Mouse (Mus musculus) lung, embryonic 15.5 days (tissue): Measurements from ENCODE around the gene Cdk5r1. TPM values are rescaled to one million over a fixed set of nuclear protein-coding genes. Genes with fewer than 3 reads are reported as not detected.

Source experiments
- ATAC-seq: fragments of 200-750 bp; cut with Nextera tagmentation; 2 replicates; pipeline ENCODE4 v1.8.0; 2017; ENCODE audit warnings: moderate number of reproducible peaks, borderline replicate concordance; ENCODE audit not compliant: low FRiP score, low TSS enrichment; ENCODE audit errors: extremely low read depth
- H3K27ac ChIP-seq: fragments of 300-500 bp; sonication (generic); 2 replicates; pipeline ENCODE4 v1.5.1; 2015; ENCODE audit warnings: moderate library complexity, mild to moderate bottlenecking, inconsistent platforms
- H3K27me3 ChIP-seq: fragments of 300-500 bp; sonication (generic); 2 replicates; pipeline ENCODE4 v1.6.1; 2015; ENCODE audit warnings: inconsistent platforms
- H3K36me3 ChIP-seq: fragments of 300-500 bp; sonication (generic); 2 replicates; pipeline ENCODE4 v1.6.1; 2015; ENCODE audit warnings: inconsistent platforms
- H3K4me1 ChIP-seq: fragments of 300-500 bp; sonication (generic); 2 replicates; pipeline ENCODE4 v1.6.1; 2015; ENCODE audit warnings: inconsistent platforms
- H3K4me2 ChIP-seq: fragments of 300-500 bp; sonication (generic); 2 replicates; pipeline ENCODE4 v1.6.1; 2015; ENCODE audit warnings: inconsistent platforms, mild to moderate bottlenecking, moderate library complexity
- H3K4me3 ChIP-seq: fragments of 300-500 bp; sonication (generic); 2 replicates; pipeline ENCODE4 v1.5.1; 2015; ENCODE audit warnings: mild to moderate bottlenecking, inconsistent platforms
- H3K9ac ChIP-seq: fragments of 300-500 bp; sonication (generic); 2 replicates; pipeline ENCODE4 v1.6.1; 2015; ENCODE audit warnings: inconsistent platforms
- H3K9me3 ChIP-seq: fragments of 300-500 bp; sonication (generic); 2 replicates; pipeline ENCODE4 v1.6.1; 2016; ENCODE audit warnings: inconsistent platforms
- WGBS: fragments of 180-500 bp; shearing (Covaris S2); methylation state at CpG from one replicate; pipeline ENCODE4 v1.1.7; 2015; 5-methylcytosine and 5-hydroxymethylcytosine counted together
- polyA plus RNA-seq: library from polyadenylated mRNA; unstranded; fragments of >200 nt; fragmentation: Nextera tagmentation; extraction: Ambion mirVana; gene quantifications from 2 replicates; pipeline ENCODE4 v1.2.1, GENCODE M21; 2015

Gene Cdk5r1
- polyA plus RNA-seq, 1 experiment from 2014 or later = 1.2 TPM

- Histone ChIP-seq H3K9me3 (no peaks in the 10 kb centered on the region), H3K4me3 (no peak overlapping the region), H3K9ac (no peak overlapping the region), H3K36me3 (no peaks in the 10 kb centered on the region), H3K27ac (no peak overlapping the region), H3K4me1 (peaks cover 13% of the 10 kb centered on the region), H3K27me3 (no peaks in the 10 kb centered on the region), H3K4me2 (no peak overlapping the region)
- ATAC-seq = no peak
- WGBS = 90% methylated on average over 6 of the region's 6 CpGs
Measured at GRCm38 (mm10) chr11:80495972-80496371, 19.1 kb downstream of the Cdk5r1 start.

GRCm38 (mm10) chr11:80496640-80497039 is 19.8 kb downstream of the Cdk5r1 start:
- Histone ChIP-seq H3K4me1 (peaks cover 11% of the 10 kb centered on the region), H3K4me3 (no peak overlapping the region), H3K9ac (no peak overlapping the region), H3K27ac (no peak overlapping the region), H3K36me3 (no peaks in the 10 kb centered on the region), H3K27me3 (no peaks in the 10 kb centered on the region), H3K4me2 (no peak overlapping the region), H3K9me3 (no peaks in the 10 kb centered on the region)
- ATAC-seq = no peak
- WGBS = 50% methylated on average over 1 of the region's 1 CpGs

GRCm38 (mm10) chr11:80497225-80497919 is 20.5 kb downstream of the Cdk5r1 start:
- no peaks in the 10 kb centered on the region for H3K27me3 ChIP-seq
- H3K9ac ChIP-seq = no peak overlapping the region
- WGBS = 72% methylated on average over 10 of the region's 10 CpGs
- no peak overlapping the region for H3K4me2 ChIP-seq
- H3K4me3 ChIP-seq = no peak overlapping the region
- no peak for ATAC-seq
- H3K9me3 ChIP-seq = no peaks in the 10 kb centered on the region
- H3K4me1 ChIP-seq = peaks cover 11% of the 10 kb centered on the region
- no peaks in the 10 kb centered on the region for H3K36me3 ChIP-seq
- no peak overlapping the region for H3K27ac ChIP-seq

GRCm38 (mm10) chr11:80498328-80499070 is 21.7 kb downstream of the Cdk5r1 start:
- Histone ChIP-seq H3K4me2 (no peak overlapping the region), H3K36me3 (no peaks in the 10 kb centered on the region), H3K9me3 (no peaks in the 10 kb centered on the region), H3K9ac (no peak overlapping the region), H3K4me3 (no peak overlapping the region), H3K27ac (no peak overlapping the region), H3K27me3 (no peaks in the 10 kb centered on the region), H3K4me1 (peaks cover 11% of the 10 kb centered on the region)
- ATAC-seq = no peak
- WGBS = 58% methylated on average over 11 of the region's 11 CpGs

GRCm38 (mm10) chr11:80499550-80499952 is 22.7 kb downstream of the Cdk5r1 start:
- Histone ChIP-seq H3K4me3 (no peak overlapping the region), H3K9ac (no peak overlapping the region), H3K9me3 (no peaks in the 10 kb centered on the region), H3K4me1 (peaks cover 18% of the 10 kb centered on the region), H3K4me2 (no peak overlapping the region), H3K27me3 (no peaks in the 10 kb centered on the region), H3K27ac (no peak overlapping the region), H3K36me3 (no peaks in the 10 kb centered on the region)
- no peak for ATAC-seq
- WGBS = 75% methylated on average over 4 of the region's 4 CpGs

- no peak overlapping the region for H3K4me3 ChIP-seq
- peaks cover 18% of the 10 kb centered on the region for H3K4me1 ChIP-seq
- WGBS = 81% methylated on average over 6 of the region's 6 CpGs
- no peak overlapping the region for H3K27ac ChIP-seq
- no peaks in the 10 kb centered on the region for H3K9me3 ChIP-seq
- no peaks in the 10 kb centered on the region for H3K27me3 ChIP-seq
- no peak overlapping the region for H3K9ac ChIP-seq
- no peak for ATAC-seq
- no peak overlapping the region for H3K4me2 ChIP-seq
- H3K36me3 ChIP-seq = no peaks in the 10 kb centered on the region
Measured at GRCm38 (mm10) chr11:80503281-80503680, 26.5 kb downstream of the Cdk5r1 start.

GRCm38 (mm10) chr11:80503726-80504452 is 27.1 kb downstream of the Cdk5r1 start:
- H3K36me3 ChIP-seq = no peaks in the 10 kb centered on the region
- H3K9ac ChIP-seq = no peak overlapping the region
- ATAC-seq = 0 out of 2 replicates have a peak, but pooled peaks have one; percentile 27
- H3K4me3 ChIP-seq = no peak overlapping the region
- no peaks in the 10 kb centered on the region for H3K9me3 ChIP-seq
- H3K27ac ChIP-seq = no peak overlapping the region
- H3K27me3 ChIP-seq = no peaks in the 10 kb centered on the region
- WGBS = 39% methylated on average over 13 of the region's 13 CpGs
- H3K4me2 ChIP-seq = no peak overlapping the region
- peaks cover 18% of the 10 kb centered on the region for H3K4me1 ChIP-seq

GRCm38 (mm10) chr11:80504519-80505385 is 27.9 kb downstream of the Cdk5r1 start:
- ATAC-seq = no peak

GRCm38 (mm10) chr11:80505581-80505980 is 28.8 kb downstream of the Cdk5r1 start:
- Histone ChIP-seq H3K27ac (no peak overlapping the region), H3K4me2 (no peak overlapping the region), H3K4me3 (no peak overlapping the region), H3K9me3 (no peaks in the 10 kb centered on the region), H3K4me1 (peaks cover 18% of the 10 kb centered on the region; the same call in 1 of the 2 replicates), H3K27me3 (no peaks in the 10 kb centered on the region), H3K36me3 (no peaks in the 10 kb centered on the region), H3K9ac (no peak overlapping the region)
- ATAC-seq = no peak
- 70% methylated on average over 3 of the region's 3 CpGs for WGBS

More at GRCm38 (mm10) chr11:80504519-80505385, 27.9 kb downstream of the Cdk5r1 start:
- no peaks in the 10 kb centered on the region for H3K27me3 ChIP-seq
- no peaks in the 10 kb centered on the region for H3K36me3 ChIP-seq
- H3K27ac ChIP-seq = no peak overlapping the region
- no peak overlapping the region for H3K9ac ChIP-seq
- WGBS = 40% methylated on average over 6 of the region's 6 CpGs
- H3K9me3 ChIP-seq = no peaks in the 10 kb centered on the region
- no peak overlapping the region for H3K4me2 ChIP-seq
- peaks cover 18% of the 10 kb centered on the region; the same call in 1 of the 2 replicates for H3K4me1 ChIP-seq
- no peak overlapping the region for H3K4me3 ChIP-seq

- Histone ChIP-seq H3K9ac (no peak overlapping the region), H3K4me2 (no peak overlapping the region), H3K4me1 (peaks cover 18% of the 10 kb centered on the region; the same call in 1 of the 2 replicates), H3K9me3 (no peaks in the 10 kb centered on the region), H3K36me3 (no peaks in the 10 kb centered on the region), H3K4me3 (no peak overlapping the region), H3K27me3 (no peaks in the 10 kb centered on the region), H3K27ac (no peak overlapping the region)
- no peak for ATAC-seq
Measured at GRCm38 (mm10) chr11:80506483-80506882, 29.7 kb downstream of the Cdk5r1 start.

- Histone ChIP-seq H3K4me1 (peaks cover 18% of the 10 kb centered on the region; the same call in 1 of the 2 replicates), H3K4me2 (no peak overlapping the region), H3K9ac (no peak overlapping the region), H3K4me3 (no peak overlapping the region), H3K27me3 (no peaks in the 10 kb centered on the region), H3K9me3 (no peaks in the 10 kb centered on the region), H3K27ac (no peak overlapping the region), H3K36me3 (no peaks in the 10 kb centered on the region)
- WGBS = 80% methylated on average over 6 of the region's 6 CpGs
- ATAC-seq = no peak
Measured at GRCm38 (mm10) chr11:80507791-80508190, 31.0 kb downstream of the Cdk5r1 start.
